ENCODE assay signal across 25 mouse cellular contexts in genomic region chr15:87876286-87876899, GRCm38 (mm10).
DNase-seq lines count a peak whose midpoint lies in the region; TF ChIP-seq lines count a peak whose summit lies in the region.
"Had no signal": no experiment of that assay in that cellular context is flagged by ENCODE, and none has a peak within 500 bp of the region (broad histone marks: within the 10 kb centered on the region; RNA-seq: fewer than 3 reads in every experiment).

No protein-coding gene starts in this region.

- no peak for TF ChIP-seq CTCF in layer of hippocampus, adult 2 months (conservative IDR thresholded peaks at IDR 0.05)

- DNase-seq in cerebellum, postnatal 14 days, result peak; percentile 33 to 63
- DNase-seq in cerebellum, adult 11 months, result no peak
- peak; percentile 4 to 28 for DNase-seq in layer of hippocampus, adult 18-20 months (ENCODE audit: low spot score in 2 of 2)
- no peak for DNase-seq in layer of hippocampus, adult 2 months (ENCODE audit: low spot score in 2 of 2)
- peak; percentile 18 for DNase-seq in right cerebral cortex, postnatal 4 days
- DNase-seq in right cerebral cortex, postnatal 25 days, result no peak
- DNase-seq in left cerebral cortex, adult 18-20 months (ENCODE audit: low spot score in 2 of 2), result no peak
- DNase-seq: adrenal gland, postnatal 14 days; cerebellum, adult 9-10 months; gastrocnemius, postnatal 10 days; kidney, adult 8-10 months; kidney, postnatal 4 days; layer of hippocampus, adult 9-11 months; liver, embryonic 13.5 days; lung, adult 18-20 months; lung, postnatal 4 days; retina, postnatal 1 day; thymus, postnatal 4 days had no signal

- H3K4me3 ChIP-seq in layer of hippocampus, adult 2 months, result no peak overlapping the region
- H3K4me3 ChIP-seq: embryonic facial prominence, embryonic 13.5 days; heart, embryonic 15.5 days; limb, embryonic 10.5 days; limb, embryonic 15.5 days; liver, embryonic 13.5 days; megakaryocyte, embryonic 14.5 days; midbrain, embryonic 13.5 days had no signal

- H3K27ac ChIP-seq in layer of hippocampus, adult 2 months, result no peak overlapping the region
- H3K27ac ChIP-seq: embryonic facial prominence, embryonic 13.5 days; heart, embryonic 15.5 days; kidney, postnatal 0 days; limb, embryonic 10.5 days; limb, embryonic 15.5 days; liver, embryonic 13.5 days; midbrain, embryonic 13.5 days had no signal

Comparison
In these comparisons a context has a peak if more than half of its experiments do, and no peak if none do; other contexts are left out.
1. DNase-seq: peak in cerebellum, postnatal 14 days (2 of 2), layer of hippocampus, adult 18-20 months (2 of 2) and right cerebral cortex, postnatal 4 days (single experiment); none in cerebellum, adult 11 months (single experiment), layer of hippocampus, adult 2 months (0 of 2), right cerebral cortex, postnatal 25 days (single experiment) and left cerebral cortex, adult 18-20 months (0 of 2).